14 mouse cellular contexts compared by ENCODE assay signal in genomic region chr2:158728061-158728815, GRCm38 (mm10). TPM values are rescaled to one million over a fixed set of nuclear protein-coding genes. Genes with fewer than 3 reads are reported as not detected.
DNase-seq lines count a peak whose midpoint lies in the region; ATAC-seq and TF ChIP-seq lines count a peak whose summit lies in the region.
"Had no signal": no experiment of that assay in that cellular context is flagged by ENCODE, and none has a peak within 500 bp of the region (broad histone marks: within the 10 kb centered on the region; RNA-seq: fewer than 3 reads in every experiment).

No protein-coding gene starts in this region.

- peak; percentile 60 to 71 for DNase-seq in kidney, postnatal 4 days
- no peak for DNase-seq in kidney, adult 11 months
- peak; percentile 34 for DNase-seq in MN1 (ENCODE audit: low spot score)
- DNase-seq in embryonic facial prominence, embryonic 11.5 days (ENCODE audit: low spot score) = peak; percentile 47
- no peak for DNase-seq in right cerebral cortex, postnatal 4 days
- DNase-seq: heart, adult 18-20 months; retina, postnatal 1 day had no signal

- H3K27me3 ChIP-seq in embryonic facial prominence, embryonic 11.5 days (ENCODE audit: control insufficient read depth, insufficient read depth, low read length) = no peaks in the 10 kb centered on the region
- H3K27me3 ChIP-seq in myocyte (ENCODE audit: control insufficient read depth, insufficient read depth, insufficient read length) = peaks cover 5% of the 10 kb centered on the region
- H3K27me3 ChIP-seq: forebrain, embryonic 15.5 days; liver, embryonic 15.5 days; stomach, embryonic 15.5 days had no signal

- no peak overlapping the region for H3K4me3 ChIP-seq in embryonic facial prominence, embryonic 11.5 days (ENCODE audit: low read depth, low read length)
- H3K4me3 ChIP-seq in myocyte = no peak overlapping the region
- H3K4me3 ChIP-seq: forebrain, embryonic 15.5 days; liver, embryonic 15.5 days; stomach, embryonic 15.5 days had no signal

- no peak for TF ChIP-seq POLR2A in myocyte (IDR thresholded peaks at IDR 0.05; ENCODE audit: insufficient read length, low read depth)

- H3K27ac ChIP-seq in embryonic facial prominence, embryonic 11.5 days (replicated peaks; ENCODE audit: low read depth, low read length) = no peak overlapping the region
- H3K27ac ChIP-seq: forebrain, embryonic 15.5 days; hindbrain, embryonic 14.5 days; liver, embryonic 15.5 days; stomach, embryonic 15.5 days had no signal

- no peak overlapping the region for H3ac ChIP-seq in myocyte (ENCODE audit: control insufficient read depth, insufficient read length)

- no peaks in the 10 kb centered on the region for H3K79me2 ChIP-seq in myocyte (ENCODE audit: control insufficient read depth, insufficient read depth)

- no peak for ATAC-seq in embryonic facial prominence, embryonic 11.5 days (replicated peaks; ENCODE audit: insufficient number of reproducible peaks, low FRiP score, low TSS enrichment, low read depth)
- no peak for ATAC-seq in activated CD4-positive, CD25-positive, alpha-beta regulatory T cell, adult 4 months
- ATAC-seq: forebrain, embryonic 15.5 days; Patski had no signal

- H3K36me3 ChIP-seq in embryonic facial prominence, embryonic 11.5 days (replicated peaks; ENCODE audit: control insufficient read depth, insufficient read depth, low read depth, low read length) = no peaks in the 10 kb centered on the region
- H3K36me3 ChIP-seq in myocyte (ENCODE audit: control insufficient read depth, insufficient read depth) = no peaks in the 10 kb centered on the region
- H3K36me3 ChIP-seq: forebrain, embryonic 15.5 days; liver, embryonic 15.5 days; stomach, embryonic 15.5 days had no signal

- H3K9me3 ChIP-seq in embryonic facial prominence, embryonic 11.5 days (replicated peaks; ENCODE audit: control insufficient read depth, low read length) = no peaks in the 10 kb centered on the region
- H3K9me3 ChIP-seq: forebrain, embryonic 15.5 days; liver, embryonic 15.5 days; stomach, embryonic 15.5 days had no signal

- no peak overlapping the region for H3K4me2 ChIP-seq in embryonic facial prominence, embryonic 11.5 days (ENCODE audit: low read depth, low read length)
- H3K4me2 ChIP-seq in myocyte (ENCODE audit: low read depth) = no peak overlapping the region
- H3K4me2 ChIP-seq: forebrain, embryonic 15.5 days; hindbrain, embryonic 14.5 days; liver, embryonic 15.5 days; stomach, embryonic 15.5 days had no signal

- 43% methylated on average over 7 of the region's 7 CpGs for WGBS in embryonic facial prominence, embryonic 11.5 days

- no peaks in the 10 kb centered on the region for H3K4me1 ChIP-seq in embryonic facial prominence, embryonic 11.5 days (ENCODE audit: control insufficient read depth, insufficient read depth, low read length)
- H3K4me1 ChIP-seq: forebrain, embryonic 15.5 days; liver, embryonic 15.5 days; stomach, embryonic 15.5 days had no signal

- H3K9ac ChIP-seq in embryonic facial prominence, embryonic 11.5 days (replicated peaks; ENCODE audit: low read length) = no peak overlapping the region
- H3K9ac ChIP-seq: forebrain, embryonic 15.5 days; hindbrain, embryonic 14.5 days; liver, embryonic 15.5 days; stomach, embryonic 15.5 days had no signal

TF ChIP-seq in myocyte, 11 proteins besides CTCF, POLR2A, EP300 and RAD21:
- TF ChIP-seq MYOD1 (IDR thresholded peaks at IDR 0.05; ENCODE audit: control insufficient read depth in 1 of 3, insufficient read length in 2 of 3, low read depth in 2 of 3) = no peak
- TF ChIP-seq REST (IDR thresholded peaks at IDR 0.05; ENCODE audit: insufficient read depth, insufficient read length) = peak; percentile 12

RNA-seq across cellular contexts. Expression of gene Fam83d, which starts 39.7 kb away (rescaled TPM):
- polyA plus RNA-seq in embryonic facial prominence, embryonic 11.5 days (2014; fragmentation: Nextera tagmentation; extraction: Ambion mirVana) = 47.1 and 54.1 TPM in 2 replicates
- 7.2 TPM for polyA plus RNA-seq in myocyte (2012; fragmentation: generic; extraction: Trizol)
- under 1 TPM; 0.77 to 0.96 TPM for polyA plus RNA-seq in activated CD4-positive, CD25-positive, alpha-beta regulatory T cell, adult 4 months (2017; shearing (Covaris generic))

Comparison
In these comparisons a context has a peak if more than half of its experiments do, and no peak if none do; other contexts are left out.
1. DNase-seq: peak in kidney, postnatal 4 days (2 of 2), MN1 (single experiment) and embryonic facial prominence, embryonic 11.5 days (single experiment); none in kidney, adult 11 months (single experiment) and right cerebral cortex, postnatal 4 days (single experiment).